In the genomic region with DNA sequence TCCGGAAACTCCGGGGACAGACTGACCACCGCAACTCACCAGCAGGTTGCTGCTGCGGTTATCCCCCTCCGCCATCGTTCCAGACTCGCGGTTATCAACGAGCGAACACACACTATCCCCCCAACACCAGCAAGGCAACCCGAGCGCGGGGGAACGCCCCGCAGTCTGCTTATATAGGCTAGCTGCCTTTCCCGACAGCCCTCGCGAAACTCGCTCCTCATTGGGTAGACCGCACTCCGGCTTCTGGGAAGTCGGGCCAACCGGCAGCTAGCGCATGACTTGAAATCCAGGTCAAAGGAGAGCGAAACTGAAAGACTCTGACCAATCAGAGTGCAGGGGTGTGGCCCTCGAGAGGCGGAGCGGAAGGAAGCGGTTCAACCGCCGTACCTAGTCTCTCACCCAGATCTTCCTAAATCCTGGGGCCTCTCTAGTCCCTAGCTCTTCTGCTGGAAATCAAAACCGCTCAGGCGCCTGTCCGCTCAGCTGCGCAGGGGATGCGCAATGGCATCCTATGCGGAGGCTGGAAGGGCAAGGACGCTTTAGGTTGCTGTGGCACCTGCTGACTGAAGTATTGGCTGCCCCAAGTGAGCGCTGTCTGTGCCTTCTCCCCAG, we compare ENCODE assay signal across 8 mouse cellular contexts. TPM values are rescaled to one million over a fixed set of nuclear protein-coding genes. Genes with fewer than 3 reads are reported as not detected.
DNase-seq lines count a peak whose midpoint lies in the region; ATAC-seq lines count a peak whose summit lies in the region.

TSS of gene Arl6ip1 (minus strand) at position 233 of the 612 bp plus-strand sequence.

- peaks cover 25% of the 10 kb centered on the region for H3K36me3 ChIP-seq in heart, embryonic 14.5 days (ENCODE audit: control insufficient read depth, insufficient read depth, low read length)
- peaks cover 22% of the 10 kb centered on the region for H3K36me3 ChIP-seq in liver, embryonic 13.5 days
- H3K36me3 ChIP-seq in stomach, embryonic 16.5 days (ENCODE audit: control insufficient read depth, insufficient read depth, low read length): peaks cover 9% of the 10 kb centered on the region; the same call in 1 of the 2 replicates

- peak within 1 kb of the TSS; percentile 64 to 89 for H3K4me3 ChIP-seq in heart, embryonic 14.5 days (ENCODE audit: control insufficient read depth in 1 of 2, insufficient read depth in 1 of 2, low read depth in 1 of 2, low read length in 2 of 2)
- H3K4me3 ChIP-seq in liver, embryonic 13.5 days (replicated peaks): peak within 1 kb of the TSS; percentile 94
- peak within 1 kb of the TSS; percentile 85 for H3K4me3 ChIP-seq in stomach, embryonic 16.5 days (replicated peaks; ENCODE audit: low read length)

- peak; percentile 99 for ATAC-seq in heart, embryonic 14.5 days (ENCODE audit: insufficient number of reproducible peaks, insufficient read depth, low FRiP score, low read depth)
- ATAC-seq in liver, embryonic 13.5 days (ENCODE audit: low read depth): peak; percentile 97
- peak; percentile 100 for ATAC-seq in stomach, embryonic 16.5 days (ENCODE audit: insufficient read depth, low FRiP score)

- DNase-seq in CD4-positive, CD25-positive, alpha-beta regulatory T cell, adult 2 months (ENCODE audit: low read depth, low spot score): peak; percentile 98
- peak; percentile 97 for DNase-seq in c-Kit-negative CD71-positive TER-119-positive erythroid progenitor cells, embryonic 14.5 days (ENCODE audit: low read depth, low spot score)
- DNase-seq in fibroblast of lung, adult 2 months (ENCODE audit: low read depth): peak; percentile 97
- peak; percentile 98 for DNase-seq in kidney, postnatal 14 days
- peak; percentile 98 for DNase-seq in liver, embryonic 13.5 days
- DNase-seq in neural tube, embryonic 10.5 days (ENCODE audit: extremely low spot score, low spot score): peak; percentile 98

- H3K4me1 ChIP-seq in heart, embryonic 14.5 days (ENCODE audit: control insufficient read depth in 2 of 2, insufficient read depth in 2 of 2, low read length in 2 of 2): peaks cover 4 to 29% of the 10 kb centered on the region in 2 experiments
- H3K4me1 ChIP-seq in liver, embryonic 13.5 days (replicated peaks): peaks cover 40% of the 10 kb centered on the region
- peaks cover 21% of the 10 kb centered on the region for H3K4me1 ChIP-seq in stomach, embryonic 16.5 days (ENCODE audit: control insufficient read depth, insufficient read depth, low read length)

- peak within 1 kb of the TSS; percentile 94 for H3K9ac ChIP-seq in heart, embryonic 14.5 days (ENCODE audit: low read length)
- H3K9ac ChIP-seq in liver, embryonic 13.5 days: peak within 1 kb of the TSS; percentile 97
- H3K9ac ChIP-seq in stomach, embryonic 16.5 days (ENCODE audit: low read length): peak within 1 kb of the TSS; percentile 94

- peak within 1 kb of the TSS; percentile 82 for H3K4me2 ChIP-seq in heart, embryonic 14.5 days (ENCODE audit: low read length)
- peak within 1 kb of the TSS; percentile 94 for H3K4me2 ChIP-seq in liver, embryonic 13.5 days
- peak within 1 kb of the TSS; percentile 67 for H3K4me2 ChIP-seq in stomach, embryonic 16.5 days (ENCODE audit: low read depth, low read length)

- WGBS in heart, embryonic 14.5 days: under 1% methylated on average over 39 of the region's 39 CpGs
- WGBS in liver, embryonic 13.5 days (ENCODE audit: insufficient replicate concordance): under 1% methylated on average over 39 of the region's 39 CpGs
- under 1% methylated on average over 39 of the region's 39 CpGs for WGBS in stomach, embryonic 16.5 days

- no peaks in the 10 kb centered on the region for H3K9me3 ChIP-seq in heart, embryonic 14.5 days (ENCODE audit: control insufficient read depth, low read length)
- no peaks in the 10 kb centered on the region for H3K9me3 ChIP-seq in liver, embryonic 13.5 days (replicated peaks)
- no peaks in the 10 kb centered on the region for H3K9me3 ChIP-seq in stomach, embryonic 16.5 days (replicated peaks; ENCODE audit: control insufficient read depth, low read length)

- peak within 1 kb of the TSS; percentile 81 to 91 for H3K27ac ChIP-seq in heart, embryonic 14.5 days (replicated peaks in 1 of 2; ENCODE audit: control insufficient read depth in 1 of 2, insufficient read depth in 1 of 2, low read depth in 2 of 2, low read length in 2 of 2)
- H3K27ac ChIP-seq in liver, embryonic 13.5 days: peak within 1 kb of the TSS; percentile 97
- peak within 1 kb of the TSS; percentile 94 for H3K27ac ChIP-seq in stomach, embryonic 16.5 days (ENCODE audit: low read length)

- no peaks in the 10 kb centered on the region for H3K27me3 ChIP-seq in heart, embryonic 14.5 days (ENCODE audit: control insufficient read depth, insufficient read depth, low read length)
- H3K27me3 ChIP-seq in liver, embryonic 13.5 days: no peaks in the 10 kb centered on the region
- no peaks in the 10 kb centered on the region for H3K27me3 ChIP-seq in stomach, embryonic 16.5 days (ENCODE audit: control insufficient read depth, insufficient read depth, low read length)

RNA-seq across cellular contexts. Expression of gene Arl6ip1, which starts in this region (rescaled TPM):
- 232 and 268 TPM in 2 replicates for polyA plus RNA-seq in heart, embryonic 14.5 days (2014; fragmentation: Nextera tagmentation; extraction: Ambion mirVana)
- polyA plus RNA-seq in liver, embryonic 13.5 days (2015; fragmentation: Nextera tagmentation; extraction: Ambion mirVana): 390 and 411 TPM in 2 replicates
- 340 and 363 TPM in 2 replicates for polyA plus RNA-seq in stomach, embryonic 16.5 days (2015; fragmentation: Nextera tagmentation; extraction: Ambion mirVana)

Comparison
In these comparisons a context has a peak if more than half of its experiments do, and no peak if none do; other contexts are left out.
1. Peak in every context shown above with its lines: DNase-seq, ATAC-seq, H3K4me3 ChIP-seq and H3K27ac ChIP-seq.